Mouse (Mus musculus) embryo, embryonic 9.5 days (tissue): Measurements from ENCODE around the gene Uap1.
A peak's percentile ranks its signal among the peaks of the same experiment; 100 is the strongest.
"Not testable (repeated sequence)": the region's sequence is repeated elsewhere in the genome, so short reads cannot be mapped to it uniquely, and the experiment has no call there.

ENCODE experiments used
- DNase-seq: peaks from one replicate; pipeline ENCODE4 v3.0.0-alpha.2; 2017; ENCODE audit errors: extremely low spot score

Gene Uap1

GRCm38 (mm10) chr1:170112261-170112660, 62.5 kb downstream of the Uap1 start:
- DNase-seq: no peak

DNA sequence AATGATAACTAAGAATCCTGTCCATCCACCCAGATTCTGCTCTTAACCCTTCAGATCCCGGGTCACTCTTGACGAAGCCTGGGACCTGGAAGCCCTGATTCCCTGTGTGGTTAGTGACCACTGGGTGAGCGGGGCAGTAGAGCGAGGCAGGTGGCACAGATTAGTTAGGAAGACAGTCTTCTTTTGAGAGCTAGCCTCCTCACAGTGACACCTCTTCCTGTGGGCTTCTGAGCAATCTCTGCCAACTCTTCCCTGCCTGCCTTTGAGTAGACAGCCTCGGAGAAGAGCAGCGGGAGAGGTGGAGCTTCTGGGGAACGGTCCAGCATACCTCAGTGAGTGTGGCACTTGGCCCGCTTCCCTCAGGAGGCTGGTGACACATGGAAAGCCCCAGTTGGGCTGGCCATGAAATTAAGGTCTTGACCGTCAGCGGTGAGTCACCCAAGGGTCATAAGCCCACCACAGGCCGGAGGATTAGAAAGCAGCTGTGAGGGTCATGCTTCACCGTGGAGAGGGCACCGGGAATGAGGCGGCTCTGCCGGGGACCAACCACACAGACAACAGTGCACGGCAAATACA, 63.0 kb downstream of the Uap1 start:
- no peak for DNase-seq

DNA sequence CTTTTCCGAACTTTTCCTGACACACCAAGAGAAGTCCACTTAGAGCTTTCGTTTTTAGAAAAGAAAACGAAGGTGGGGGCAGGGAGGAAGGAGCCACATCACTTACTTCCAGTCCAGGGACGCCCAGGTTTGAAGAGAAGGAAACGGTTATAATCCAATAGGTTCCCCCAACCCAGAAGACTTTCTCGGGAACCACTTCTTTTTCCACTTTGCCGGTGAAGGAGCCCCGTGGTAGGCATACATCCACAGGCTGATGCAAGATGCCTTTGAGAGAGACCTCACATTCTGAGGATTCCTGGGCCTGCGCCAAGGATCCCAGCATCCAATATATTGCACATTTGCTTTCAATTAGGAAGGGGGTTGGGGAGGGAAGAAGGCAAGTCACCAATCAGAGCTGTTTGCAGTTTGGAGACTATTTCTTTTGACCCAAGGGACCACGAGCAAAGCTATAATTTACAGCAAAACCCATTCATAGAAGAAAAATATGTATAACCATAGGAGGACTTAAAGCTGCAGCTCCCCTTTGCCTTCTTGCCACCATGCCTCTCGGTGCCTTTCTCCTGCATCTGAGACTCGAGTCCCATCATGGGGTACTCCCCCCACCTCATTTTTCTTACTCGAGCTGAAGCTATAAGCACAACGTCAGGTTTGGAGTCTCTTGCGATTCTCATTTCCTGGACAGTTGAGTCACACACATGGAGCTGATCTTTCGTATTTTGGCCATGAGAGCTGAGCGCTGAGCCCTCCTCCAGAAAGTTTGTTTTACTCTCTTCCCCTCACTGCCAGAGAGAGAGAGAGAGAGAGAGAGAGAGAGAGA, 64.0 kb downstream of the Uap1 start, which contains the start of gene Ddr2:
Ddr2 (minus strand) TSS at position 247 of the 817 bp plus-strand sequence.
- peak; percentile 54 for DNase-seq

GRCm38 (mm10) chr1:170109776-170110515, 64.8 kb downstream of the Uap1 start:
- peak; percentile 9 for DNase-seq

DNA sequence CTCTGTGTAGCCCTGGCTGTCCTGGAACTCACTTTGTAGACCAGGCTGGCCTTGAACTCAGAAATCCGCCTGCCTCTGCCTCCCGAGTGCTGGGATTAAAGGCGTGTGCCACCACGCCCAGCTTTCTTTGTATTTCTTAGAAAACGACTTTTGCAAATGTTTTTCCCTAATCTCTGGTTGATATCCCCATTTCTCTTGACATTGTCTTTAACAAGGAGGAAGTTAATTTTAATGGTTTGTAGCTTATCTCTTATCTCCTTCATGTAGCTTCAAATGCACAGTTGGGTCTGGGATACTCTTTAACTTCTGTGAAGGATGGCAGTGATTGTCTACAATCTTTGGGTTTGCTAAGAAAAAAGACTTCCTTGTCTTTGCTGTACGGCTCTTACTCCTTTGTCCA, 71.9 kb downstream of the Uap1 start:
- DNase-seq: not testable (repeated sequence)
